Comparison of ENCODE assay signal across 20 mouse cellular contexts in genomic region chr6:141227658-141228005, GRCm38 (mm10). TPM values are rescaled to one million over a fixed set of nuclear protein-coding genes. Genes with fewer than 3 reads are reported as not detected.
A peak's percentile ranks its signal among the peaks of the same experiment; 100 is the strongest.
DNase-seq lines count a peak whose midpoint lies in the region; ATAC-seq and TF ChIP-seq lines count a peak whose summit lies in the region.
"Had no signal": no experiment of that assay in that cellular context is flagged by ENCODE, and none has a peak within 500 bp of the region (broad histone marks: within the 10 kb centered on the region; RNA-seq: fewer than 3 reads in every experiment).

No protein-coding gene starts in this region.

- no peaks in the 10 kb centered on the region for H3K36me3 ChIP-seq in liver, adult 2 months (ENCODE audit: control insufficient read depth, insufficient read depth, low read length)
- H3K36me3 ChIP-seq in liver, postnatal 0 days (replicated peaks; ENCODE audit: insufficient read depth, low read length), result no peaks in the 10 kb centered on the region
- no peaks in the 10 kb centered on the region for H3K36me3 ChIP-seq in liver, embryonic 11.5 days (ENCODE audit: control insufficient read depth, insufficient read depth, low read length)
- no peaks in the 10 kb centered on the region for H3K36me3 ChIP-seq in midbrain, embryonic 11.5 days (ENCODE audit: control insufficient read depth, insufficient read depth, low read length)
- no peaks in the 10 kb centered on the region for H3K36me3 ChIP-seq in midbrain, embryonic 10.5 days
- H3K36me3 ChIP-seq: G1E had no signal

- ATAC-seq in liver, postnatal 0 days, result peak; percentile 83
- no peak for ATAC-seq in liver, embryonic 11.5 days (replicated peaks; ENCODE audit: low FRiP score)
- ATAC-seq in midbrain, embryonic 11.5 days (ENCODE audit: low FRiP score), result no peak
- ATAC-seq: activated CD4-positive, CD25-positive, alpha-beta regulatory T cell, adult 4 months; CD4-positive, CD25-positive, alpha-beta regulatory T cell, adult 4 months; Patski had no signal

- H3K79me2 ChIP-seq in liver, adult 2 months (ENCODE audit: control insufficient read depth, insufficient read depth, low read length), result no peaks in the 10 kb centered on the region

- H3K27me3 ChIP-seq in liver, adult 2 months (ENCODE audit: control insufficient read depth, insufficient read depth, low read length), result no peaks in the 10 kb centered on the region
- no peaks in the 10 kb centered on the region for H3K27me3 ChIP-seq in liver, postnatal 0 days (ENCODE audit: insufficient read depth, low read length)
- no peaks in the 10 kb centered on the region for H3K27me3 ChIP-seq in liver, embryonic 11.5 days (replicated peaks; ENCODE audit: control insufficient read depth, insufficient read depth, low read length)
- H3K27me3 ChIP-seq in midbrain, embryonic 11.5 days (ENCODE audit: control insufficient read depth, insufficient read depth, low read length), result no peaks in the 10 kb centered on the region
- no peaks in the 10 kb centered on the region for H3K27me3 ChIP-seq in midbrain, embryonic 10.5 days (ENCODE audit: low read depth, poor library complexity, severe bottlenecking)
- H3K27me3 ChIP-seq: CH12.LX, Patski had no signal

- no peak overlapping the region for H3K27ac ChIP-seq in gastrocnemius, adult 2 months
- H3K27ac ChIP-seq in liver, adult 2 months (replicated peaks; ENCODE audit: insufficient read depth, low read depth, low read length), result no peak overlapping the region
- no peak overlapping the region for H3K27ac ChIP-seq in liver, postnatal 0 days (ENCODE audit: low read depth)
- H3K27ac ChIP-seq in liver, embryonic 11.5 days (ENCODE audit: low read depth, low read length), result no peak overlapping the region
- no peak overlapping the region for H3K27ac ChIP-seq in midbrain, embryonic 11.5 days (ENCODE audit: low read depth, low read length)
- no peak overlapping the region for H3K27ac ChIP-seq in midbrain, embryonic 10.5 days (replicated peaks)

- WGBS in liver, adult 2 months, result 22% methylated on average over 3 of the region's 3 CpGs
- 55% methylated on average over 3 of the region's 3 CpGs for WGBS in liver, postnatal 0 days (ENCODE audit: insufficient replicate concordance)
- WGBS in liver, embryonic 11.5 days, result 68% methylated on average over 3 of the region's 3 CpGs
- WGBS in midbrain, embryonic 11.5 days, result 80% methylated on average over 3 of the region's 3 CpGs
- WGBS in midbrain, embryonic 10.5 days, result 85% methylated on average over 3 of the region's 3 CpGs

- no peak for DNase-seq in gastrocnemius, adult 2 months
- DNase-seq in gastrocnemius, adult 8-10 months (ENCODE audit: low spot score in 2 of 2), result no peak
- peak; percentile 23 for DNase-seq in liver, adult 2 months (ENCODE audit: extremely low read depth, low read depth, low spot score)
- DNase-seq in liver, result no peak
- DNase-seq in liver, postnatal 0 days, result no peak
- no peak for DNase-seq in liver, embryonic 11.5 days (ENCODE audit: low spot score)
- peak; percentile 56 for DNase-seq in midbrain, embryonic 11.5 days (ENCODE audit: low spot score, missing footprints)
- DNase-seq in midbrain, embryonic 10.5 days (ENCODE audit: low spot score), result no peak
- DNase-seq: adrenal gland, adult 2 months; adrenal gland, adult 8-10 months; B cell, adult 2 months; cerebellum, adult 11 months; cerebellum, adult 11-12 months had no signal

- peaks cover 4% of the 10 kb centered on the region for H3K4me1 ChIP-seq in liver, adult 2 months (ENCODE audit: control insufficient read depth, insufficient read depth, low read length)
- no peaks in the 10 kb centered on the region for H3K4me1 ChIP-seq in liver, postnatal 0 days (ENCODE audit: insufficient read depth)
- H3K4me1 ChIP-seq in liver, embryonic 11.5 days (replicated peaks; ENCODE audit: control insufficient read depth, insufficient read depth, low read length), result no peaks in the 10 kb centered on the region
- H3K4me1 ChIP-seq in midbrain, embryonic 11.5 days (ENCODE audit: control insufficient read depth, insufficient read depth, low read length), result no peaks in the 10 kb centered on the region
- no peaks in the 10 kb centered on the region for H3K4me1 ChIP-seq in midbrain, embryonic 10.5 days

- peak overlapping the region; percentile 39 for H3K4me3 ChIP-seq in gastrocnemius, adult 2 months
- no peak overlapping the region for H3K4me3 ChIP-seq in liver, adult 2 months (ENCODE audit: insufficient read depth, low read depth, low read length)
- no peak overlapping the region for H3K4me3 ChIP-seq in liver, postnatal 0 days (ENCODE audit: low read depth, low read length)
- no peak overlapping the region for H3K4me3 ChIP-seq in liver, embryonic 11.5 days (ENCODE audit: low read depth, low read length)
- no peak overlapping the region for H3K4me3 ChIP-seq in midbrain, embryonic 11.5 days (ENCODE audit: low read depth, low read length)
- no peak overlapping the region for H3K4me3 ChIP-seq in midbrain, embryonic 10.5 days

- no peak for TF ChIP-seq POLR2A in liver, adult 2 months (IDR thresholded peaks at IDR 0.05; ENCODE audit: extremely low read depth, insufficient read depth, low read length)

- no peak overlapping the region for H3K4me2 ChIP-seq in liver, postnatal 0 days (ENCODE audit: low read depth, low read length)
- H3K4me2 ChIP-seq in liver, embryonic 11.5 days, result no peak overlapping the region
- no peak overlapping the region for H3K4me2 ChIP-seq in midbrain, embryonic 11.5 days

- H3K9me3 ChIP-seq in liver, postnatal 0 days (ENCODE audit: low read length), result no peaks in the 10 kb centered on the region
- H3K9me3 ChIP-seq in liver, embryonic 11.5 days (ENCODE audit: control insufficient read depth, low read length), result no peaks in the 10 kb centered on the region
- H3K9me3 ChIP-seq in midbrain, embryonic 11.5 days (ENCODE audit: control insufficient read depth, low read length), result no peaks in the 10 kb centered on the region
- H3K9me3 ChIP-seq in midbrain, embryonic 10.5 days (replicated peaks), result no peaks in the 10 kb centered on the region

- no peak overlapping the region for H3K9ac ChIP-seq in liver, adult 2 months (ENCODE audit: low read depth, low read length)
- no peak overlapping the region for H3K9ac ChIP-seq in liver, postnatal 0 days (replicated peaks)
- H3K9ac ChIP-seq in liver, embryonic 11.5 days (ENCODE audit: low read depth, low read length), result no peak overlapping the region
- H3K9ac ChIP-seq in midbrain, embryonic 11.5 days (ENCODE audit: low read length), result no peak overlapping the region

- no peak for TF ChIP-seq CTCF in gastrocnemius, adult 2 months (IDR thresholded peaks at IDR 0.05)
- TF ChIP-seq CTCF in liver, adult 2 months (IDR thresholded peaks at IDR 0.05; ENCODE audit: low read depth, low read length), result no peak
- no peak for TF ChIP-seq CTCF in liver, postnatal 0 days (IDR thresholded peaks at IDR 0.05; ENCODE audit: low read depth)

- no peak for TF ChIP-seq EP300 in liver, postnatal 0 days (IDR thresholded peaks at IDR 0.05; ENCODE audit: low read depth)

- intact Hi-C loops in gastrocnemius, adult 2 months (cut with DNase I), result no loop called here

RNA-seq across cellular contexts. Expression of gene Pde3a, which starts 21.4 kb away (rescaled TPM):
- total RNA-seq in gastrocnemius, adult 2 months (2021), result 1 to 10 TPM; 2.8 to 3.5 TPM
- 1 to 10 TPM; 1.1 to 2.2 (median 1.6) TPM for total RNA-seq in gastrocnemius, adult 8-10 months (2022)
- 1.1 and 1.7 TPM in 2 replicates for total RNA-seq in liver, adult 2 months (2014; rRNA removed)
- polyA plus RNA-seq in liver, adult 2 months (2012; rRNA removed), result 0.44 and 0.62 TPM in 2 replicates
- polyA plus RNA-seq in liver, postnatal 0 days (2015; fragmentation: Nextera tagmentation; extraction: Ambion mirVana), result 1.3 TPM in 2 replicates
- 4.9 and 6.0 TPM in 2 replicates for polyA plus RNA-seq in liver, embryonic 11.5 days (2014; fragmentation: Nextera tagmentation; extraction: Ambion mirVana)
- 1.2 and 2.1 TPM in 2 replicates for polyA plus RNA-seq in midbrain, embryonic 11.5 days (2014; fragmentation: Nextera tagmentation; extraction: Ambion mirVana)
- polyA plus RNA-seq in midbrain, embryonic 10.5 days (2016; fragmentation: Nextera tagmentation; extraction: Ambion mirVana), result 0.63 and 1.3 TPM in 2 replicates
- total RNA-seq: MEL had no signal
- polyA plus RNA-seq: C2C12; CD4-positive, CD25-positive, alpha-beta regulatory T cell, adult 4 months; G1E had no signal

Comparison
In these comparisons a context has a peak if more than half of its experiments do, and no peak if none do; other contexts are left out.
1. DNase-seq: peak in liver, adult 2 months (single experiment) and midbrain, embryonic 11.5 days (single experiment); none in gastrocnemius, adult 2 months (single experiment), gastrocnemius, adult 8-10 months (0 of 2), liver (single experiment), liver, postnatal 0 days (single experiment), liver, embryonic 11.5 days (single experiment) and midbrain, embryonic 10.5 days (single experiment).